Mouse (Mus musculus) splenic B cell, adult 2 months (primary cell): ENCODE results near the gene Ccl17.
A peak's percentile ranks its signal among the peaks of the same experiment; 100 is the strongest.

Experiments
- DNase-seq: peaks from one replicate; pipeline ENCODE4 v3.0.0-alpha.2; 2011; ENCODE audit warnings: low read depth, low spot score
- H3K27me3 ChIP-seq: 2 replicates; pipeline ENCODE4 v1.6.1; 2012; ENCODE audit warnings: mild to moderate bottlenecking, low read length, moderate library complexity, mixed read lengths; ENCODE audit not compliant: control insufficient read depth, poor library complexity, insufficient read depth, severe bottlenecking
- H3K36me3 ChIP-seq: 2 replicates; pipeline ENCODE4 v1.6.1; 2012; ENCODE audit warnings: mild to moderate bottlenecking, low read length, moderate library complexity, mixed read lengths; ENCODE audit not compliant: control insufficient read depth, poor library complexity, insufficient read depth, severe bottlenecking

The Ccl17 gene

DNA sequence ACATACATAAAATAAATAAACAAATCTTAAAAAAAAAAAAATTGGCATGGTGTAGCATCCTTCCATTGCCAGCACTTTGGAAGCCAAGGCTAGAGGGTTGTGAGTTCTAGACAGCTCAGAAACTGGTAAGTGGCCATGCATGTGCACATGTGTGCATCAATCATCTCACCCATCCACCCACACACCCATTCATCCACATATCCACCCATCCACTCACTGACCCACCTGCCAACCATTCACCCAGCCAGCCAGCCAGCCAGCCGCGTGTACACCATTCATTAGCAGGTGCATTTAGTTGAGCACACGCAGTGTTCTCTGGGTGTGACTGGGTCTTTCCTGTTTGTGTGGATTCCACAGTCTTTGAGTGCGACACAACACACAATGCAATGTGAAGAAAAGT, 4.4 kb upstream of the Ccl17 start:
- Histone ChIP-seq H3K27me3 (no peaks in the 10 kb centered on the region), H3K36me3 (no peaks in the 10 kb centered on the region)
- DNase-seq = no peak

DNA sequence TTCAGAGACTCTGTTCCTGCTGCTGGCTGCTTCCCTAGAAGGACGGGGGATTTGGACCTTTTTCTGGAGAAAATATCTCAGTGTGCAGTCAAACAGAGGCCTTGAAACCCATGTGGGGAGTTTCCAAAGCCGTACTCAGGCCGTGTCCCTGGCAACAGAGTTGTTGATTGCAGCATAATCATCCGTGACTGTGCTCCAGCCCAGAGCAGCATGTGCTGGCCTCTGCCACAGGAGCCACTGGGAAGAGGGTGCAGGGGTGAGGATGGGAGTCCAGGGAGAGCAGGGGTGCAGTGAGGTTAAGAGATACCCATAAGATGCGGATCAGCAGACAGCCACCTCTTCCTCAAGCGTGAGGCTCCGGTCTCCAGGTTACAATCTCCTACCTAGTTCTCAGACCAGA, 2.7 kb upstream of the Ccl17 start:
- DNase-seq = no peak
- Histone ChIP-seq H3K36me3 (no peaks in the 10 kb centered on the region), H3K27me3 (no peaks in the 10 kb centered on the region)

DNA sequence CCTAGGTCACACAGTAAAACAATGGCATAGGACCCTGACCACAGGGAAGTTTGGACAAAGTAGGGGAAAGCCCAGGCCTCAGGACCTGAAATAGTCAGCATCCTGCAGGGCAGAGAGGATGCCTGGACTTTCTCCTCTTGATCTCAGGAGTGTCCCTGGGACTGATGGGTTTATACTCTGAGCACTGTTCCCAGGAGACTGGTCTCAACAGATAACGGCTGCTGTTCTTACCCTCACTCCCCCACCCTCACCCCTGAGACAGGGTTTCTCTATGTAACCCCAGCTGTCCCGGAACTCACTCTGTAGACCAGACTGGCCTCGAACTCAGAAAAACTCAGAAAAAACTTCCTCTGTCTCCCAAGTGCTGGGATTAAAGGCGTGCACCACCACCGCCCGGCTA, 1.9 kb upstream of the Ccl17 start:
- Histone ChIP-seq H3K27me3 (no peaks in the 10 kb centered on the region), H3K36me3 (no peaks in the 10 kb centered on the region)
- DNase-seq = no peak

DNA sequence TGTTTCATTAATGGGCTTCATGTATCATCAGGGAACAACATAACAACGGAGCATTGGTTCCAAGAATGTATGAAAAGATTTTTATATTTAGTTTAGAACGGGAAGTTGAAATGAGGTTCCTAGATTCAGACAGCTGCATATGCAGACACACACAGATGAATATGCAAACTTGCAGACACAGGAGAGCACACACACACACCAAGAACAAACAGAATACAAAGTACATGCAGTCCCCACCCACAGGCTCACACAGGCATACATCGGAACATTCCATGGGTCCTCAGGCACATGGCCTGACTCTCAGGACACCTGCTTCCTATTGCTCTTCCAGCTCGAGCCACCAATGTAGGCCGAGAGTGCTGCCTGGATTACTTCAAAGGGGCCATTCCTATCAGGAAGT, 602 bp downstream of the Ccl17 start:
- DNase-seq = no peak

DNA sequence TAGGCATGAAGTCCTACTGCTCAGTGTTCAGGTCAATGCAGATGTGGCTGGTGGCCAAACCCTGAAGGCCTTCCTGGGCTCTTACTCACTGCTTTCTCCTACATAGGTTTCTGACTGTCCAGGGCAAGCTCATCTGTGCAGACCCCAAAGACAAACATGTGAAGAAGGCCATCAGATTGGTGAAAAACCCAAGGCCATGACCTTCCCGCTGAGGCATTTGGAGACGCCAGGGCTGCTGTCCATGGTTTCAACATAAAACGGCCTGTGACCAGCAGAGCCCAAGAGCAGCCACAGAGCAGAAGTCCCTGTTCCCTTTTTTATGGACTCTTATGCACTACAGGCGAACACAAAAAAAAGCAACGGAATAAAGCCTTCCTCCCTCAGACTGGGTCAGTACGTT, 1.4 kb downstream of the Ccl17 start:
- H3K36me3 ChIP-seq = no peaks in the 10 kb centered on the region
- no peak for DNase-seq
- no peaks in the 10 kb centered on the region for H3K27me3 ChIP-seq

More for the DNA sequence above, 602 bp downstream of the Ccl17 start:
- Histone ChIP-seq H3K36me3 (no peaks in the 10 kb centered on the region), H3K27me3 (no peaks in the 10 kb centered on the region)

DNA sequence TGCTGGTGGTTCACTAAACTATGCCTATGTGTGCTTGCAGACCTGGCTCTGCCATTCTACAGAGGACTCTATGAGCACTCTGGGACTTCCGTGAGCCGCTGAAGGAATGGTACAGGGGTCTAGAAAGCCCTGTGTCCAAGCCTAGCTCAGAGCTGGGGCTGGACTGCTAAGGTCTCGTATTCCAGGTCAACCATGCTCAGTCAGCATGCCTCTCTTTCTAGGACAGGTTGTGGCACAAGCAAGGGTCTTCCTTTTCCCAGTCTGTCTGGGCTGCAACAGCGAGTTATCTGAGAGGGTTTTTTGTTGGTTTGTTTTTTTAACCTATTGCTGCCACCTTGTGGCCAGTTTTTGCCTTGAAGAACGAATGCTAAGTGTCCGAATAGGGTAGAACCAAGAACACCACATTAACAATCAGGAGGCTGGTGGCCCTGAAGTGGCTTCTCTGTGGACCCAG, 2.4 kb downstream of the Ccl17 start:
- DNase-seq = peak; percentile 87
- Histone ChIP-seq H3K36me3 (no peaks in the 10 kb centered on the region), H3K27me3 (no peaks in the 10 kb centered on the region)

DNA sequence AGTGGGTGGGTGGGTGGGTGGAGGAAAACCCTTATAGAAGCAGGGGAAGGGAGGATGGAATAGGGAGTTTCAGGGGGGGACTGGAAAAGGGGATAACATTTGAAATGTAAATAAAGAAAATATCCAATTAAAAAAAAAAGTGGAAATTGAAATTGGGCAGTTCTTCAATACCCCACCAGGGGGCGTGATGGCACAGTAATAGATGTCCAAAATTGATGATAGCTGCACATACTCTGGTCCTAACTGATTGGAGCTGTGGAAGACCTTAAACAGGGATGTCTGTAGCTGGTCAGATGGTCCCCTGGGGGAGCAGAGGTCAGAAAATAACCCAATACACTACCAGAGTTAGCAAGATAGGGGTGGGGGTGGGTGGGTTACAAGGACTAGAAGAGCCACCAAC, 4.3 kb downstream of the Ccl17 start:
- Histone ChIP-seq H3K36me3 (no peaks in the 10 kb centered on the region), H3K27me3 (no peaks in the 10 kb centered on the region)
- peak; percentile 59 for DNase-seq

DNA sequence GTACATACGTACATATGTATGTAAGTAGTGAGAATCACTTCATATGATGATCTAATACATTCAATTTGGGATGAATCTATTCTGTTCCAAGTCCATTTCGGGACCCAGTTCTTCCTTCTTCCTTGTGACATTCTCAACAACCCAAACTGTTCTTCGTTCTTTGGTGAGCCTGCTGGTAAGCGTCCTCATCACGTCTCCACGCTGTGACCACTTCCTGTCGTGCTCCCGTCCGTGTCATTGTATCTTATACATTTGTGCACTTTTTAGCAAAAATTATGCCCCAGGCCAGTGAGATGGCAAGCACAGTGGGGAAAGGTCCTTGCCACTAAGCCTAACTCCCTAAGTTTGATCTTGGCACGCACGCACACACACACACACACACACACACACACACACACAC, 7.7 kb downstream of the Ccl17 start:
- no peak for DNase-seq
- H3K36me3 ChIP-seq = peaks cover 8% of the 10 kb centered on the region

DNA sequence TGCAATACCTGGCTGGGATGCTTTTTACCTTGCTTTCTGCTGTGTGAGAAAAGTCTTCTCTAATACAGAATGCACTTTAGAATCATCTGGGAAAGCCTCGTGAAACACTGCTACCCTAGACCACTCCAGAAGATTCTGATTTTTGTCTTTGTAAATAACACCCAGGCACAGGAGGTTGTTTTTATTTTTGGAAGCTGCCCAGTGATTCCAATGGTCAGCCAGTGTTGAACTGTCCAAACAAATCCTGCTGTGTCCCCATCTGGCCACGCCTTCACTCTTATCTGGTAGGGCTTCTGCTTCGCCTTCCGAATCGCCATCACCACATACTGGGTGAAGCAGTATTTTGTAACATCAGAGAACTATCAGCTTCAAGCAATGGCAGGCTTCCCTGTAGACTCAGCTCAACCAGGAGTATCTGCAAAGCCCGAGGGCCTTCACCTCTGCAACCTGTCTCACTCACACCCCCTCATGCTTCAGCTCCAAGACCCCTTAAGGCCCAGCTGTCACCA, 9.5 kb downstream of the Ccl17 start:
- Histone ChIP-seq H3K36me3 (peaks cover 11% of the 10 kb centered on the region), H3K27me3 (no peaks in the 10 kb centered on the region)
- no peak for DNase-seq

More for the DNA sequence above, 7.7 kb downstream of the Ccl17 start:
- no peaks in the 10 kb centered on the region for H3K27me3 ChIP-seq

DNA sequence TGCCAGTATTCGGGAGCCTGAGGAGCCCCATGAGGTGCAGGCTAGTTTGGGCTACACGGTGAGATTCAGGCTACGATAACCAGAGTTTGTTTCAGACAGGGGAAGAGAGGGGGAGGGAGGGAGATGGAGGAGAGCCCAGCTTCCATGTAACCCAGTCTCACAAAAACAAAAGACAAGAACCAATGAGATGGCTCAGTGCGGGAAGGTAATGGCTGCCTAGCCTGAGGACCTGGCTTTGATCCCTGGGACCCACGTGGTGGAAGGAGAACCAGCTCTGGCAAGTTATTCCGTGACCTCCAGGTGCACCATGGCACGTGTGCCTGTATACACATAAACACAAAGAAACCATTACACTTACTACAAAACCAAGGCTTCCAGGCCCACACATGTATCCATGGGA, 10.3 kb downstream of the Ccl17 start:
- no peaks in the 10 kb centered on the region for H3K27me3 ChIP-seq
- peaks cover 11% of the 10 kb centered on the region for H3K36me3 ChIP-seq
- DNase-seq = no peak

DNA sequence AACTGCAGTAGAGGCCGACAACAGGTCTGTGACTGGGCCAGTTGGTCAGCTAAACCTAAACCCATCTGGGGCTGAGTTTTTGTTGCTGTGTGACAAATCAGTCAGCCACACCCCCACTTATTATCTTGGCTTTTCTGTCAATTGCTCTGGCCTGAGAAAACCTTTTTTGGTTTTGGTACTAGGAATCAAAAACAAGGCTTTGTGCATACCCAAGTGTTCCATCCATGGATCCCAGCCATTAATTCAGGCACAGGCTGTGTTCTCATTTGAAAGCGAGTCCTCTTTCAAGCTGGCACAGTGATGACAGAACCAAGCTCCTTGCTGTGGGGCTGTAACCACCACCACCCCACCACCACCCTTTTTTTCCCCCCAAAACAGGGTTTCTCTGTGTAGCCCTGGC, 11.1 kb downstream of the Ccl17 start:
- no peak for DNase-seq
- Histone ChIP-seq H3K36me3 (peaks cover 11% of the 10 kb centered on the region), H3K27me3 (no peaks in the 10 kb centered on the region)

DNA sequence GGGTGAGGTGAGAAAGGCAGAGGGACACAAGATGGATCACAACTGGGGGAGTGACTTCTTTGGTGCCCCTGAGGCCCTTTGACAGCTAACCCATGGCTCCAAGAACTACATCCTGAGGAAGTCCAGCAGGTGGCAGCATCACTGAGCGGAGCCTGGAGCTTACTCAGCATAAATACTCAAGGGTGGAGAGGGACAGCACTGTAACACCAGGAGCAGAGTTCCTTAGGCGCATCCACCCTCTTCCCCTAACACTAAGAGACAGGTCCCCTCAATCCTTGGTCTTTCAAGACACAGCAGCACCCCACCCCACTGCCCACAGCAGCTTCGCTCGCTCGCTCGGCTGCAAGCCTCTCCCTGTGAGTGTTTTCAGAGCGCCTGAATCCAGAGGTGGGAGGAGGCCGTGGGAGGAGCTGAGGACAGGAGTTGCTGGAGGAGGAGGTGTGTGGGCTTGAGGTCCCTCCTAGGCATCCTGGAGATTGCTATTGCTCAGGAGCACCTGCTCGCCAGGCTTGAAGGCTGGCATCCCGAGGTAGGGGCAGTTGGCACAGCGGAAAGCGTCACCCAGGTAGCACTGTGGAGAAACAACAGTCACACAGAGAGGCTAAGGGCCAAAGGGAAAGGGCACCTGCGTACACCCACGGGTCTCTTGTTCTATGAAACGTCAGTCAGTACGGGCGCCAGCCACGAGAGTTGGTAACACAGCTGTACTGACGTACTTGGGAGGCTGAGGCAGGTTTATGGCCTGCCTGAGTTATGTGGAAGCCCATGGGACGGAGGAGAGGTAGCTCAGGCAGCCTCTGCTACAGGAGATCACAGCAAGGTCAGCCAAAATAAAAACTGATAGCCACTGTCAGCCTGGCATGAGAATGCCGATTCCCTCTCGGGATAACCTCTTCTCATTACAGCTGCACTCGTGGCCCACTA, 12.6 kb downstream of the Ccl17 start:
- peak; percentile 55 for DNase-seq
- H3K36me3 ChIP-seq = peaks cover 11% of the 10 kb centered on the region
- no peaks in the 10 kb centered on the region for H3K27me3 ChIP-seq

DNA sequence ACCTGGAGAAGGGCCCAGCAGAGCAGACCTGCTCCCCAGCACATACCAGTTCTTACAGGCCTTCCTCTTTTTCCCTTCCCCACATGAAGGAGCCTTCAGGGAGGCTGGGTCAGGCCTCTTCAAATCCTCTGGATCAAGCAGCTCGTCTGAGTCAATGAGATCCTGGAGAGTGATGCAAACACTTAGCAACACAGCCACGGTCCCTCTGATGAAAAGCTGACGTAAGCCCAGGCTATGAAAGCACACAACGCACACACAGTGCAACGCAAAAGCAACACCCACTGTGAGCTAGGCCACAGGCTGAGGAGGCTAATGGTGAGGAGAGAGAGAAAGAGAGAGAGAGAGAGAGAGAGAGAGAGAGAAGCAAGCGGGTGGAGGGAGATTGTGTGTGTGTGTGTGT, 14.9 kb downstream of the Ccl17 start:
- no peak for DNase-seq
- Histone ChIP-seq H3K27me3 (no peaks in the 10 kb centered on the region), H3K36me3 (peaks cover 8% of the 10 kb centered on the region)

DNA sequence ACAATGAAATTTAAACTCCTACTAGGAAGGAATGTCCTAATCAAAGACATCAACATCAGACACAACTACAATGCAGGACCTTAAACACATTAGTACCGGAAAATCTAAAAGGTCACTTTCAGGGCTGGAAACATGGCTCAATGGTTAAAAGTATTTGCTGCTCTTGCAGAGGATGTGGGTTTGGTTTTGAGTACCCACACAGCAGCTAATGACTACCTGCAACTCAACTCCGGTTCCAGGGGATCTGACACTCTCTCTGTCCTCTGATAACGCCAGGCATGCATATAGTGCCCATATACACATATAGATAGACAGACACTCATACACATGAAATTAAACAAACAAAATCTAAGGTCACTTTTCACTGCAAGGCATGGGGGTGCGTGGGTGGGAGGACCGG, 16.0 kb downstream of the Ccl17 start:
- no peaks in the 10 kb centered on the region for H3K27me3 ChIP-seq
- DNase-seq = no peak

DNA sequence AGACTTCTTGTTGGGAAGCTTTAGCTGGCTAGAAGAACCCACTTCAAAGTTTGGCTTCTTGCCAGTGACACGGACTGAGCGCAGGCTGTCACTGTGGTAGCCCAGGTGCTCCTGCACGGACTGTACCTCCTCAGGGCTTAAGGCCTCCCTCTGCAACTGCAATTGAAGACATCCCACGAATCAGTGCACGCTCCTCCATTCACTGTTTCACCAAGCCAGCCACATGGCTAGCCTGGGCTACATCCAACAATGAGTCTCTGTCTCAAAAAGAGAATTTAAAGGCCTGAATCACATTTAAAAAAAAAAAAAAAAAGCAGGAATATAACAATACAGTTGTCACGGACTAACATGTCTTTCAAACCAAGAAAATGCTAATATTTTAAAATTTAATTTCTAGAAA, 18.0 kb downstream of the Ccl17 start:
- Histone ChIP-seq H3K36me3 (peaks cover 3% of the 10 kb centered on the region), H3K27me3 (no peaks in the 10 kb centered on the region)
- no peak for DNase-seq

More for the DNA sequence above, 16.0 kb downstream of the Ccl17 start:
- H3K36me3 ChIP-seq = peaks cover 8% of the 10 kb centered on the region
